Mouse (Mus musculus) hindbrain, embryonic 12.5 days (tissue): ENCODE measurements around the gene Zc3h7b. TPM values are rescaled to one million over a fixed set of nuclear protein-coding genes. Genes with fewer than 3 reads are reported as not detected.

ENCODE experiments used
- ATAC-seq: fragments of 200-750 bp; cut with Nextera tagmentation; 2 replicates; pipeline ENCODE4 v1.8.0; 2017; ENCODE audit warnings: moderate TSS enrichment; ENCODE audit not compliant: low FRiP score
- H3K27ac ChIP-seq: fragments of 300-500 bp; sonication (generic); 2 replicates; pipeline ENCODE4 v1.5.1; 2016; ENCODE audit warnings: mild to moderate bottlenecking
- H3K27me3 ChIP-seq: fragments of 300-500 bp; sonication (generic); 2 replicates; pipeline ENCODE4 v1.6.1; 2016; ENCODE audit warnings: mild to moderate bottlenecking
- H3K36me3 ChIP-seq: fragments of 300-500 bp; sonication (generic); 2 replicates; pipeline ENCODE4 v1.6.1; 2016; ENCODE audit warnings: mild to moderate bottlenecking
- H3K4me1 ChIP-seq: fragments of 300-500 bp; sonication (generic); 2 replicates; pipeline ENCODE4 v1.6.1; 2016
- H3K4me2 ChIP-seq: fragments of 300-500 bp; sonication (generic); replicated peaks from 2 replicates; pipeline ENCODE4 v1.6.1; 2016; ENCODE audit warnings: mild to moderate bottlenecking
- H3K4me3 ChIP-seq: fragments of 300-500 bp; sonication (generic); 2 replicates; pipeline ENCODE4 v1.5.1; 2016; ENCODE audit warnings: mild to moderate bottlenecking
- H3K9ac ChIP-seq: fragments of 300-500 bp; sonication (generic); 2 replicates; pipeline ENCODE4 v1.6.1; 2016; ENCODE audit warnings: mild to moderate bottlenecking, moderate library complexity
- H3K9me3 ChIP-seq: fragments of 300-500 bp; sonication (generic); replicated peaks from 2 replicates; pipeline ENCODE4 v1.6.1; 2016; ENCODE audit warnings: mild to moderate bottlenecking
- WGBS: fragments of 180-500 bp; shearing (Covaris S2); methylation state at CpG from one replicate; pipeline ENCODE4 v1.1.7; 2016; 5-methylcytosine and 5-hydroxymethylcytosine counted together
- polyA plus RNA-seq: library from polyadenylated mRNA; unstranded; fragments of >200 nt; fragmentation: Nextera tagmentation; extraction: Ambion mirVana; gene quantifications from 2 replicates; pipeline ENCODE4 v1.2.1, GENCODE M21; 2016

Zc3h7b gene
- polyA plus RNA-seq, 1 experiment from 2014 or later: 52.1 TPM

DNA sequence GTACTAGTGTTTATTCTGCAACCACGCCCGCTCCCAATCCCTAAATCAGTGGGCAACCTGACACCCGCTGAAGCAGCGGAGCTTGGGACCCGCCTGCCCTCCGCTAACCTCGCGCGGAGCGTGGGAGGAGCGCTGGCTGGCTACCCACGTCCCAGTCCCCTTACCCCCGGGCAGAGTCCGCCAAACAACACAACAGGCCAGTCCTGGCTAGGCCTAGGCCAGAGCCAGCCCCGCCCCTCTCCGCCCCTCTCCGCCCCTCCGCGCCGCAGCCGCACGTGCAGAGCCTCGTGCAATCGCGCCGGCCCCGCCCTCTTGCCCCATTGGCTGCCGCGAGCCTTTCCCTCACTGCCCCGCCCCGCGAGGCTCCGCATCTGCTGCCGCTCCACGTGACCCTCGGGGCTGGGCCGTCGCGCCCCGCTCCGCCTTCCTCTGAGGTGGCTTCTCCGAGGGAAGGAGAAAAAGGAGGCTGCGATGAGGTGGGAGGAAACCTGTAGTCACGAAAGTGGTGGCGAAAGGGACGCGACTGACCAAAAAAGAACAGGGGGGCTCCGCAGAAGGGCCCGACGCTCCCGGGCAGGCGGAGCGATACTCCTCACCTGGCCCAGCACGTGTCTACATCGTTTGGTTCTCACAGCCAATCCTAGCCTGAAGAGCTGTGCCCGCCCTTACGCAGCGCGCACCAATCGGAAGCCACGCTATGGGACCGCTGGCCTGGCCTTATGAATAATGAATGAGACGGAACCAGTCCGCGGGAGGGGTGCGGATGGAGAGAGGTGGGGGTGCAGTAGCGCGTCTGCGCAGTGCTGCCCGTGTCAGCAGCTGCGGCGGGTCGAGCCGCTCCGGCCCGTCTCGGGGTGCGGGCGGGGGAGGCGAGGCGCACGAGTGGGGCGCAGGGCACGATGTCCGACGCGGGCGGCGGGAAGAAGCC, 66.1 kb downstream of the Zc3h7b start:
- no peaks in the 10 kb centered on the region for H3K27me3 ChIP-seq
- H3K4me3 ChIP-seq: peak overlapping the region; percentile 70
- WGBS: under 1% methylated on average over 89 of the region's 89 CpGs
- no peaks in the 10 kb centered on the region for H3K9me3 ChIP-seq
- H3K9ac ChIP-seq: peak overlapping the region; percentile 85
- peaks cover 10% of the 10 kb centered on the region for H3K36me3 ChIP-seq
- peak overlapping the region; percentile 88 for H3K4me2 ChIP-seq
- peak; percentile 99 for ATAC-seq
- peaks cover 43% of the 10 kb centered on the region for H3K4me1 ChIP-seq
- H3K27ac ChIP-seq: peak overlapping the region; percentile 82

DNA sequence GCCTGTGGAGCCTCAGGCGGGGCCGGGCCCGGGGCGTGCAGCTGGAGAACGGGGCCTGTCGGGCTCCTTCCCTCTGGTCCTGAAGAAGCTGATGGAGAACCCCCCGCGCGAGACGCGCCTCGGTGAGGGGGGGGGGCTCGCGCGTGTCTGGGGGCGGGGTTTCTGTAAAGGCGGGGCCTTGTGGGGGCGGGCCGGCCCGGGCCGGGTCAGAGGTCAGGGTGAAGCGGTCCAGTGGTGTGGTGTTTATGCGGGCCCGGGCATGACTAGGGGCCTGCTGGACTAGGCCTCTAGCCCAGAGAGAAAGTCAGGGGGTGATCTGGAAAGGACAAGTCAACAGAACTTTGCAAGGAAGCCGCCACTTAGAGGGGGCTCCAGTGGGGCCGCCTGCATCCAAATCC, 66.7 kb downstream of the Zc3h7b start:
- H3K4me1 ChIP-seq: peaks cover 39% of the 10 kb centered on the region
- H3K27me3 ChIP-seq: no peaks in the 10 kb centered on the region
- peak overlapping the region; percentile 82 for H3K27ac ChIP-seq
- WGBS: under 1% methylated on average over 25 of the region's 26 CpGs
- peak overlapping the region; percentile 70 for H3K4me3 ChIP-seq
- H3K36me3 ChIP-seq: peaks cover 12% of the 10 kb centered on the region
- ATAC-seq: peak; percentile 17
- H3K9ac ChIP-seq: peak overlapping the region; percentile 85
- no peaks in the 10 kb centered on the region for H3K9me3 ChIP-seq
- peak overlapping the region; percentile 88 for H3K4me2 ChIP-seq

DNA sequence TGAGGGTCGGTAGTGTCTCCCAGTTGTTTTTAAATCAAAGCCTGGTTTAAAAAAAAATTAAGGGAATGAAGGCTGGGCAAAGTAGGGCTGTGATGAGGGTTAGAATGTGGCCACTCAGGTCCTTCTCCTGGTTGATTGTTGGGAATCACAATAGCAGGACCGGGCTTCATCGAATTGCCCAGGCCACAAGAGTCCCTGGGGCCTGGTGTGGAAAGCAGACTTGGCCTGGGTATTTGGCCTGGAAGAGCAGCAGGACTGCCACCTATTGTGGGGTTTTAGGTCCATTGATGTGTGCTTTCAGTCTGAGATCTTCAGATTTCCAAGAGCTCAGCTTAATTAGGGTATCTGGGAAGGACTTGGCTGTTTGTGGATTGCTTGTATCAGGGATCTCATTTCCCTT, 67.4 kb downstream of the Zc3h7b start:
- H3K9ac ChIP-seq: peak overlapping the region; percentile 85
- H3K36me3 ChIP-seq: peaks cover 18% of the 10 kb centered on the region
- WGBS: 27% methylated on average over 3 of the region's 3 CpGs
- no peaks in the 10 kb centered on the region for H3K9me3 ChIP-seq
- no peaks in the 10 kb centered on the region for H3K27me3 ChIP-seq
- H3K27ac ChIP-seq: no peak overlapping the region
- peak overlapping the region; percentile 70 for H3K4me3 ChIP-seq
- peak overlapping the region; percentile 88 for H3K4me2 ChIP-seq
- peaks cover 39% of the 10 kb centered on the region for H3K4me1 ChIP-seq
- ATAC-seq: no peak

DNA sequence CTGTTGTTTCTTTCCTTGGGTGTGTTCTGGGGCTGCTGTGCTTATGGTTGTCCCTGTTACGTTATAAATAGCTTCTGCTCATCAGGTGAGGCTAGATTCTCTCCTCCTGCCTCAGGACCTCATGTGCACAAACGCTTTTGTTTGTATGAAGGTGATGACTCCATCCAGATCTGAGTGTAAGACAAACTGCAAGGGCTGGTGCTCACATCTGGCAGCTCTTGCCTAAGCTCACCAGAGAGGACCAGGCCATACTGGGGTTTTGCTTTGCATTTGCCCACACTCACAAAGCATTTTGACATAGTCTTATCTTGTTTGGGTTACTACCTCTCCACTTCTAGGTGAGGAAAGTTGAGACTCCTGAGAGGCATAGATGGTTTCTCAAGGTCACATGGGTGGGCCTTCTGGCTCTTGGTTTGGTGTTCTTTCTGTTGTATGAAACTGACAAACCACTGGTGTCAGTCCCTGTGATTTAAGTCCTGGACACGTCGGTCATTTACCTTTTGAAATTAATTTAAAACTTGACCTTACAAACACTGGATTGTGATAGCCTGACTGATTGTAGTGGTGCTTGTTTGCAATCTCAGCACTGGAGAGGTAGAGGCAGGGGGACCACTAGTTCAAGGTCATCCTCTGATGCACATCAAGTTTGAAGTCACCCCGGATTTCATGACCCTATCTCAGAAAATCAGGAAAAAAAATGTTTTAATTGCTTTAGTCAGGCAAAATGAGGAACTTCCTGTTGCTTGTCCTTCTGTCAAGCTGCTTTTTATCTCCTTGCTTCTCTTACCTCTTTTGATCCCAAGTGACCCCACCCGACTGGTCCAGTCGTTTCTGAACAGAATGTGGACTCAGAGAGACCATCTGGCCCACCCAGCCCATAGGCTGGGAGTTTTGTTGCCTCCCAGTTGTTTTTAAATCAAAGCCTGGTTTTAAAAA, 68.1 kb downstream of the Zc3h7b start:
- 81% methylated on average over 7 of the region's 7 CpGs for WGBS

DNA sequence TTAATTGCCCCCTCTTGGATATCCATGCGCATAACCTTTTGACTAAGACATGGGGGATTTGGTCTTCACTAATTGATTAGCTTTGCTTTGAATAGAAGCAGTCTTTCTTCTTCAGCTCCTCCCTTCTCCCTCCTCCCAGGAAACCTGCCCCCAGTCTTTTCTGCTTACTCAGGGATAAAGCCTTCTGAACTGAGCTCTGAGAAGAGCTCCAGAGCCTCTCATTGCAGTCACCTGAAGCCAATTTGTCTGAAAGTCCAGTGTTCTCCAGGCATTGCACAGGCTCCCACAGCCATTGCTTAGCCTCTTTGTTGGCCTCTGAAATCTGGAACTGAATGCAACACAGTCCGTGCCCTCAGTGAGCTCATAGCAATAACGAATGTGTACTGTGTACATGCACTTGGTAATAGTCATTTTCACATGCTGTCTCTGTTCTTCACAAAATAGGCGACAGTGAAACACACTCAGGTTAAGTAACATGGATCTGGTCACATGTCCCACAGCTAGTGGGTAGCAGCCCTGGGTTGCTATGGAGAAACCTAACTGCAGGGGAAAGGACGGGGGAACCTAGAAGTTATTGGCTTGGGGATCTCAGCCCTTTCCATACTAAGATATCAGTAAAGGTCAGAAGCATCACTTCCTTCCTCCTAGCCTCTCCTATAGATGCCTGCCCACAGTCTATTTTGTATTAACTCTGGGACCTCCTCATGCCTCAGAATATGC, 69.3 kb downstream of the Zc3h7b start:
- 70% methylated on average over 5 of the region's 5 CpGs for WGBS
- ATAC-seq: no peak
- no peak overlapping the region for H3K4me3 ChIP-seq
- H3K9me3 ChIP-seq: no peaks in the 10 kb centered on the region
- no peaks in the 10 kb centered on the region for H3K27me3 ChIP-seq
- peaks cover 27% of the 10 kb centered on the region for H3K36me3 ChIP-seq
- H3K9ac ChIP-seq: no peak overlapping the region
- H3K4me1 ChIP-seq: peaks cover 39% of the 10 kb centered on the region
- H3K4me2 ChIP-seq: no peak overlapping the region
- no peak overlapping the region for H3K27ac ChIP-seq

More for the DNA sequence above, 68.1 kb downstream of the Zc3h7b start:
- peak overlapping the region; percentile 85; the same call in 1 of the 2 replicates for H3K9ac ChIP-seq
- H3K4me3 ChIP-seq: peak overlapping the region; percentile 70; the same call in 1 of the 2 replicates
- ATAC-seq: no peak
- no peak overlapping the region for H3K27ac ChIP-seq
- no peaks in the 10 kb centered on the region for H3K27me3 ChIP-seq
- H3K4me1 ChIP-seq: peaks cover 39% of the 10 kb centered on the region
- H3K36me3 ChIP-seq: peaks cover 24% of the 10 kb centered on the region
- peak overlapping the region; percentile 88 for H3K4me2 ChIP-seq
- no peaks in the 10 kb centered on the region for H3K9me3 ChIP-seq

DNA sequence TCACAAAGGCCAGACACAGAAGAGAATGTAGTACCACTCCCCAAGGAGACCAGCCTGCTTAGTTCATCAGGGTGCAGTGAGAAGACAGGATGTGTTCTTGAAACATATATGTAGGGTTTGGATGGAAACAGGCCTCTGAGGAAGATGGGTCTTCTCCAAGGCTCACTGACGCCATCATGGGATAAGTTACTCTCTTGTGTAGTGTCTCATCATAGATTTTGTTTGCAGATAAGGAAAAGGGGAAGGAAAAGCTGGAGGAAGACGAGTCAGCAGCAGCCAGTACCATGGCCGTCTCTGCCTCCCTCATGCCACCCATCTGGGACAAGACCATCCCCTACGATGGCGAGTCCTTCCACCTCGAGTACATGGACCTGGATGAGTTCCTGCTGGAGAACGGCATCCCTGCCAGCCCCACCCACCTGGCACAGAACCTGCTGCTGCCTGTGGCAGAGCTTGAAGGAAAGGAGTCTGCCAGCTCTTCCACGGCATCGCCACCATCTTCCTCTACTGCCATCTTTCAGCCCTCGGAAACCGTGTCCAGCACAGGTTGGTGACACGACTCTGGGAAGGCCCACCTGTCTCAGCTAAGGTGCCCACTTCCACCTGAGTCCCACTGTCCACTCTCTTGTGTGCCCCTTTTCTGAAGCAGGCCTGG, 70.0 kb downstream of the Zc3h7b start:
- ATAC-seq: no peak
- Histone ChIP-seq H3K4me1 (peaks cover 35% of the 10 kb centered on the region), H3K36me3 (peaks cover 34% of the 10 kb centered on the region), H3K4me2 (no peak overlapping the region), H3K27me3 (no peaks in the 10 kb centered on the region), H3K27ac (no peak overlapping the region), H3K9me3 (no peaks in the 10 kb centered on the region), H3K4me3 (no peak overlapping the region), H3K9ac (no peak overlapping the region)
- 91% methylated on average over 12 of the region's 12 CpGs for WGBS

DNA sequence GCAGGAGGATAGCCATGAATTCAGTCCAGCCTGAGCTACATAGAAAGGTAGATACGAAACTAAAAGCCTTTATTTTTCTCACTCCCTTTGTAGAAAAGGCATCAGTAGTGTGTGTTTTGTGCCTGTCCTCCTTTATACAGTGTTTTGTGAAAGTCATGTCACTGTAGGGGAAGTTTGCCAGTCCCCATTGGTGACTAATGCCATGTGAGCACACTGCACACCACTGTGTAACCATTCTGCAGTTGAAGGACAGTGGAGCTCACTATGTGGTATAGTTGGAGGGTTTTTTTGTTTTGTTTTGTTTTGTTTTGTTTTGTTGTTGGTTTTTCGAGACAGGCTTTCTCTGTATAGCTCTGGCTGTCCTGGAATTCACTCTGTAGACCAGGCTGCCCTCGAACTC, 73.5 kb downstream of the Zc3h7b start:
- H3K4me2 ChIP-seq: no peak overlapping the region
- no peaks in the 10 kb centered on the region for H3K27me3 ChIP-seq
- no peaks in the 10 kb centered on the region for H3K9me3 ChIP-seq
- no peak overlapping the region for H3K9ac ChIP-seq
- WGBS: 92% methylated on average over 3 of the region's 3 CpGs
- H3K4me3 ChIP-seq: no peak overlapping the region
- no peak overlapping the region for H3K27ac ChIP-seq
- no peak for ATAC-seq
- H3K4me1 ChIP-seq: peaks cover 12% of the 10 kb centered on the region
- H3K36me3 ChIP-seq: peaks cover 66% of the 10 kb centered on the region

DNA sequence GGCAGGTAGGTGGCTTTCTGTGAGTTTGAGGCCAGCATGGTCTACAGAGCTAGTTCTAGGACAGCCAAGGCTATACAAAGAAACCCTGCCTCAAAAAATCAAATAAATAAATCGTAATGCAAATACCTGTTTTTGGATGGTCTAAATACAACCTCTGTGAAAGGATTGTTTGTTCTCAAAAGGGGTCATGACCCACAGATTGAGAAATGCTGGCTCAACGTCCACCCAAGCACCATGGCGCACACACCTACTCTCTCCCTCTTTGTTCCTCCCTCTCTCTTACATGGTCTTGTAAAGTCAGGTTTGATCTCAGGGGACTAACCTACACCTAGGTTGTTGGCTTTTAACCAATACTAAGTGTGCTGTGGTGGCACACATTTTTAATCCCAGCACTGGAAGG, 77.8 kb downstream of the Zc3h7b start:
- H3K4me2 ChIP-seq: no peak overlapping the region
- H3K4me1 ChIP-seq: no peaks in the 10 kb centered on the region
- ATAC-seq: no peak
- no peaks in the 10 kb centered on the region for H3K9me3 ChIP-seq
- 87% methylated on average over 3 of the region's 3 CpGs for WGBS
- no peak overlapping the region for H3K27ac ChIP-seq
- H3K36me3 ChIP-seq: peaks cover 86% of the 10 kb centered on the region
- H3K4me3 ChIP-seq: no peak overlapping the region
- no peaks in the 10 kb centered on the region for H3K27me3 ChIP-seq
- no peak overlapping the region for H3K9ac ChIP-seq

DNA sequence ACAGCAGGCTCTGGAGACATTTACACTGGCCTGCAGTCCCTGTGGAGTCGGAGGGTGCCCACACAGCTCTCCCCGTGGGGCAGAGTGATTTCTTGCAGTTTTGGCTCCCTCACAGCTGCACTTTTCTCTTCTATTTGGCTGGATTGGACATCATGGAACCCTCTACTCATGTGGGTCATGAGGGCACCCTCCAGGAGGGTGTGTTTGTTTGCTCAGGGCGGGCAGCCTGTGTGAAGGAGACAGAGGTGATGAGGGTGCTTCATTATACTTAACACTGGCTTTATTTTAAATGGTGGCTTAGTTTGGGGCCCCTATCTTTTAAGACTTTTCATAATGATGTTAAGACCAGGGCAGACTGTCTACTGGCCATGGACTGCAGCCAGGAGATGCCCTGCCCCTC, 80.0 kb downstream of the Zc3h7b start:
- no peak overlapping the region for H3K4me2 ChIP-seq
- peaks cover 75% of the 10 kb centered on the region for H3K36me3 ChIP-seq
- ATAC-seq: no peak
- 83% methylated on average over 3 of the region's 3 CpGs for WGBS
- no peaks in the 10 kb centered on the region for H3K27me3 ChIP-seq
- no peak overlapping the region for H3K4me3 ChIP-seq
- H3K27ac ChIP-seq: no peak overlapping the region
- H3K9me3 ChIP-seq: no peaks in the 10 kb centered on the region
- H3K4me1 ChIP-seq: no peaks in the 10 kb centered on the region
- no peak overlapping the region for H3K9ac ChIP-seq

DNA sequence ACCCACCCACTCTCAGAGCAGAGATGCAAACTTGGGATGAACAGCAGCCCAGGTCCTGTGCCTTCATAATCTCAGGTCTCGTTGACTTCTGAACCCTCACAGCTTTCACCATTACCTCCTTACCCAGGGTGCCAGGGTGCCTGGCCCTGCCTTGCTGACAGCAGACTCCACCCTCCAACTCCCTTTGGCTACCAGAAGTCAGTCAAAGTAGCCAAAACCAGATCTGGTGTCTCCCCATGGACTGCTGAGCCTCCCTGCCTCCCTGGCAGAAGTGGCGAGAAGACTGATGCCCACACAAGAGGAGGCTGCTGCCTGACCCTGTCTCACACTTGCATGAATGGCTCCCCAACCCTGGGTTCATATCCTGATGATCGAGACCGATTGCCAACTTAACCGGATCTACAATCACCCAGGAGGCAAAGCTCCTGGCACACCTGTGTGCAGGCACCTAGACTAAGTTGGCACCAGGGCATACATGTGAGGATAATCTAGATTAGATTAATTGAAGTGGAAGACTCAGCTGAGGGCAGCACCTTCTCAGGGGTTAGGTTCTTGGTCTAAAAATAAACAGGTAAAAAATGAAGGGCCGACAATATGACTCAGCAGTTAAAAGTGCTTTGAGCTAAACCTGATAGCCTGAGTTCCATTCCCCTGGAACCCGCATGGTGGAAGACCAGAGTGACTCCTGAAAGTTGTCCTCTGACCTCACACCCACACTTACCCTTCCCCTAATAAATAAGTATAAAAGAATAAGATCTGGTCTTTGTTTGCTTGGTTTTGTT, 83.8 kb downstream of the Zc3h7b start:
- H3K9me3 ChIP-seq: no peaks in the 10 kb centered on the region
- H3K4me1 ChIP-seq: peaks cover 6% of the 10 kb centered on the region; the same call in 1 of the 2 replicates
- peaks cover 41% of the 10 kb centered on the region for H3K36me3 ChIP-seq
- no peak overlapping the region for H3K27ac ChIP-seq
- H3K9ac ChIP-seq: no peak overlapping the region
- WGBS: 93% methylated on average over 7 of the region's 7 CpGs
- H3K4me3 ChIP-seq: no peak overlapping the region
- no peak for ATAC-seq
- H3K4me2 ChIP-seq: no peak overlapping the region
- H3K27me3 ChIP-seq: no peaks in the 10 kb centered on the region

DNA sequence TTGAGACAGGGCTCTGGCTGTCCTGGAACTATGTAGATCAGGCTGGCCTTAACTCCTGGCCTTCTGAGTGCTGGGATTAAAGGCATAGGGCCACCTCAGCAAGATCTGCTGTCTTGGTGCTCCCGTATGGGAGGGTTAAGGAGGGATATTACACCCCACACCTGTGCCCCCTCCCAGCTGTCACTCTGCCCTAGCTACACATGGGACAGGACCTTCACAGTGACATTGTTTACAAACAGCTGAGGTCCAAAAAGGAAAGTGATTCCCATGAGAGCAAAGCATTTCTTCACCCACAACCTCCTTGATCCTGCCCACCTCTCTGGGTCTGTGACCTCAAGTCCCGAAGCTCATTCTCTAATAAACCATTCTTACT, 84.3 kb downstream of the Zc3h7b start:
- no peak for ATAC-seq
- no peaks in the 10 kb centered on the region for H3K9me3 ChIP-seq
- no peak overlapping the region for H3K27ac ChIP-seq
- H3K9ac ChIP-seq: no peak overlapping the region
- no peak overlapping the region for H3K4me2 ChIP-seq
- H3K4me1 ChIP-seq: peaks cover 6% of the 10 kb centered on the region; the same call in 1 of the 2 replicates
- no peaks in the 10 kb centered on the region for H3K27me3 ChIP-seq
- no peak overlapping the region for H3K4me3 ChIP-seq
- 73% methylated on average over 2 of the region's 2 CpGs for WGBS
- H3K36me3 ChIP-seq: peaks cover 35% of the 10 kb centered on the region
